Mouse (Mus musculus): ENCODE results near the gene Gm3239. TPM values are rescaled to one million over a fixed set of nuclear protein-coding genes. Genes with fewer than 3 reads are reported as not detected.

Gene Gm3239
- polyA plus RNA-seq (2014; fragmentation: Illumina TruSeq; extraction: RNeasy Lipid Tissue Mini Kit (QIAGEN cat#74804); ENCODE audit: insufficient read depth, low read depth, low replicate concordance): not detected

GRCm38 (mm10) chr14:4663892-4664291, at the start of gene Gm3239:
Gm3239 (plus strand) TSS chr14:4664192.

GRCm38 (mm10) chr14:4632052-4632451, 31.9 kb upstream of the Gm3239 start, which contains the start of gene Gm8159:
Gm8159 (plus strand) TSS chr14:4632352.

DNA sequence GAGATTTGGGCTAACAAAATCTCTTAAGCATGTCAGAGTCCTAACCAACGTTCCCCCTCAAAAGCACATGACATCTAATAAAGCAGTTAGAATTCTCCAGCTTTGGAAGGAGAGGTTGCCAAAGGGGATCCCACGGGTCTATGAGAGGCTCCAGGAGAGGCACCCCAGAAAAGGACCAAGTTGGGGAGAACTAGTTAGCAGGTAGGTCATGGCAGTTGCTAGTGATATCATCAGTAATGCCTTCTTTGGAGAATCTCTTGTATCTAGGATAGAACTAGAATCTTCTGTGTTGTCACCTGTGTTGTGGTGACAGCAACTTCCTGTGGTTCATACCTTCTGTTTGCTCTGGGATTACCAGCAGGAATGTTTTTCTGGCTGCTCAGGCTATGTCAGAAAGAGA, 44.9 kb downstream of the Gm3239 start, which contains the start of gene Gm7876:
TSS of gene Gm7876 (plus strand) at position 301 of the 400 bp plus-strand sequence.

Other genes starting within 250 kb of the Gm3239 start
- not detected for gene Gm3164, start 248.7 kb upstream of the Gm3239 start, polyA plus RNA-seq (2014; fragmentation: Illumina TruSeq; extraction: RNeasy Lipid Tissue Mini Kit (QIAGEN cat#74804); ENCODE audit: insufficient read depth, low read depth, low replicate concordance)
- not detected for gene Gm3173, start 233.2 kb upstream of the Gm3239 start, polyA plus RNA-seq (2014; fragmentation: Illumina TruSeq; extraction: RNeasy Lipid Tissue Mini Kit (QIAGEN cat#74804); ENCODE audit: insufficient read depth, low read depth, low replicate concordance)
- not detected for gene Gm3182, start 182.4 kb upstream of the Gm3239 start, polyA plus RNA-seq (2014; fragmentation: Illumina TruSeq; extraction: RNeasy Lipid Tissue Mini Kit (QIAGEN cat#74804); ENCODE audit: insufficient read depth, low read depth, low replicate concordance)
- gene Gm3047, start 108.8 kb upstream of the Gm3239 start, polyA plus RNA-seq (2014; fragmentation: Illumina TruSeq; extraction: RNeasy Lipid Tissue Mini Kit (QIAGEN cat#74804); ENCODE audit: insufficient read depth, low read depth, low replicate concordance): not detected
- not detected for gene Gm8159, start 31.8 kb upstream of the Gm3239 start, polyA plus RNA-seq (2014; fragmentation: Illumina TruSeq; extraction: RNeasy Lipid Tissue Mini Kit (QIAGEN cat#74804); ENCODE audit: insufficient read depth, low read depth, low replicate concordance)
- gene Gm7876, start 45.0 kb downstream of the Gm3239 start, polyA plus RNA-seq (2014; fragmentation: Illumina TruSeq; extraction: RNeasy Lipid Tissue Mini Kit (QIAGEN cat#74804); ENCODE audit: insufficient read depth, low read depth, low replicate concordance): not detected
- not detected for gene Gm3252, start 62.6 kb downstream of the Gm3239 start, polyA plus RNA-seq (2014; fragmentation: Illumina TruSeq; extraction: RNeasy Lipid Tissue Mini Kit (QIAGEN cat#74804); ENCODE audit: insufficient read depth, low read depth, low replicate concordance)
- not detected for gene Gm9602, start 112.1 kb downstream of the Gm3239 start, polyA plus RNA-seq (2014; fragmentation: Illumina TruSeq; extraction: RNeasy Lipid Tissue Mini Kit (QIAGEN cat#74804); ENCODE audit: insufficient read depth, low read depth, low replicate concordance)
- gene Gm3269, start 173.9 kb downstream of the Gm3239 start, polyA plus RNA-seq (2014; fragmentation: Illumina TruSeq; extraction: RNeasy Lipid Tissue Mini Kit (QIAGEN cat#74804); ENCODE audit: insufficient read depth, low read depth, low replicate concordance): not detected
- not detected for gene Gm3264, start 191.4 kb downstream of the Gm3239 start, polyA plus RNA-seq (2014; fragmentation: Illumina TruSeq; extraction: RNeasy Lipid Tissue Mini Kit (QIAGEN cat#74804); ENCODE audit: insufficient read depth, low read depth, low replicate concordance)
- not detected for gene Gm3278, start 228.2 kb downstream of the Gm3239 start, polyA plus RNA-seq (2014; fragmentation: Illumina TruSeq; extraction: RNeasy Lipid Tissue Mini Kit (QIAGEN cat#74804); ENCODE audit: insufficient read depth, low read depth, low replicate concordance)